Comparison of ENCODE assay signal across 12 mouse cellular contexts in the genomic region with DNA sequence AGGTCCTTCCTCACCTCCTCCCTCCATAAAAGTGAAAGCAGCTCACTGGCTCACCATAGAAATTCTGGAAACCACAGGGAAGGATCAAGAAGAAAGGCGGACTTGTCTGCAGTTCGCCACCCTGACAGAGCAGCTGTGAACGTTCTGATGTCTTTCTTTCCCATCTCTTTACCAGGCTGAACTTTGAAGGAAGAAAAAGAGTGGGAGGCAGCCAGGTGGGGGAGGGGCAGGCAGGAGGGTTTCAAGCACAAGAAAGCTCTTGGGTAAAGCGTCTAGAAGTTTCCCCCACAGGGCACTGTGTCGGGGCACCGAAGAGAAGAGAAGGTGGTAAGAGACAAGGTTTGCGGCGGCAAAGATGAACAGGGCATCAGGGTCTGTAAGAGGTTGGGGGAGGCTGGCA. TPM values are rescaled to one million over a fixed set of nuclear protein-coding genes. Genes with fewer than 3 reads are reported as not detected.
DNase-seq lines count a peak whose midpoint lies in the region; ATAC-seq lines count a peak whose summit lies in the region.
"Had no signal": no experiment of that assay in that cellular context is flagged by ENCODE, and none has a peak within 500 bp of the region (broad histone marks: within the 10 kb centered on the region; RNA-seq: fewer than 3 reads in every experiment).

No protein-coding gene starts in this region.

- H3K9ac ChIP-seq in heart, embryonic 15.5 days, result no peak overlapping the region
- no peak overlapping the region for H3K9ac ChIP-seq in heart, embryonic 11.5 days (ENCODE audit: low read depth, low read length)
- H3K9ac ChIP-seq in neural tube, embryonic 15.5 days (replicated peaks), result no peak overlapping the region
- no peak overlapping the region for H3K9ac ChIP-seq in embryonic facial prominence, embryonic 15.5 days
- no peak overlapping the region for H3K9ac ChIP-seq in neural tube, embryonic 11.5 days (ENCODE audit: low read length)
- H3K9ac ChIP-seq: forebrain, embryonic 13.5 days; hindbrain, embryonic 13.5 days; liver, embryonic 15.5 days had no signal

- H3K27ac ChIP-seq in heart, embryonic 15.5 days, result no peak overlapping the region
- H3K27ac ChIP-seq in heart, embryonic 11.5 days (ENCODE audit: low read depth, low read length), result no peak overlapping the region
- H3K27ac ChIP-seq in neural tube, embryonic 15.5 days (replicated peaks), result no peak overlapping the region
- H3K27ac ChIP-seq in embryonic facial prominence, embryonic 15.5 days (replicated peaks), result no peak overlapping the region
- H3K27ac ChIP-seq in neural tube, embryonic 11.5 days (ENCODE audit: low read depth, low read length), result no peak overlapping the region
- H3K27ac ChIP-seq: forebrain, embryonic 13.5 days; hindbrain, embryonic 13.5 days; liver, embryonic 15.5 days had no signal

- DNase-seq in neural tube, embryonic 10.5 days (ENCODE audit: extremely low spot score, low spot score), result peak; percentile 27
- DNase-seq in neural tube, embryonic 11.5 days (ENCODE audit: low spot score), result peak; percentile 18
- no peak for DNase-seq in frontal cortex, postnatal 36 days (ENCODE audit: low spot score in 2 of 2)
- DNase-seq: cerebellum, adult 8-10 months; thymus, adult 18-20 months had no signal

- no peak for ATAC-seq in heart, embryonic 15.5 days (replicated peaks; ENCODE audit: insufficient number of reproducible peaks, insufficient read depth, low FRiP score, low read depth)
- ATAC-seq in heart, embryonic 11.5 days (replicated peaks; ENCODE audit: insufficient number of reproducible peaks, low FRiP score, low TSS enrichment), result no peak
- no peak for ATAC-seq in neural tube, embryonic 15.5 days (ENCODE audit: low FRiP score)
- ATAC-seq in embryonic facial prominence, embryonic 15.5 days (ENCODE audit: insufficient number of reproducible peaks, low FRiP score, low TSS enrichment, low read depth), result no peak
- no peak for ATAC-seq in neural tube, embryonic 11.5 days (ENCODE audit: insufficient read depth, low FRiP score, low TSS enrichment)
- ATAC-seq: forebrain, embryonic 13.5 days had no signal

- WGBS in heart, embryonic 15.5 days, result 65% methylated on average over 8 of the region's 8 CpGs
- WGBS in heart, embryonic 11.5 days (ENCODE audit: insufficient replicate concordance), result 51% methylated on average over 8 of the region's 8 CpGs
- WGBS in neural tube, embryonic 15.5 days, result 44% methylated on average over 8 of the region's 8 CpGs
- whole genome bisulfite sequencing in embryonic facial prominence, embryonic 15.5 days, result 47% methylated on average over 8 of the region's 8 CpGs
- WGBS in neural tube, embryonic 11.5 days, result 52% methylated on average over 8 of the region's 8 CpGs

- peaks cover 34% of the 10 kb centered on the region for H3K4me1 ChIP-seq in heart, embryonic 15.5 days (replicated peaks)
- H3K4me1 ChIP-seq in heart, embryonic 11.5 days (ENCODE audit: control insufficient read depth, insufficient read depth, low read length), result peaks cover 27% of the 10 kb centered on the region
- H3K4me1 ChIP-seq in neural tube, embryonic 15.5 days, result peaks cover 40% of the 10 kb centered on the region
- H3K4me1 ChIP-seq in embryonic facial prominence, embryonic 15.5 days, result peaks cover 39% of the 10 kb centered on the region
- peaks cover 22% of the 10 kb centered on the region for H3K4me1 ChIP-seq in neural tube, embryonic 11.5 days (ENCODE audit: control insufficient read depth, insufficient read depth, low read length)
- H3K4me1 ChIP-seq: liver, embryonic 15.5 days had no signal

- no peaks in the 10 kb centered on the region for H3K36me3 ChIP-seq in heart, embryonic 15.5 days
- H3K36me3 ChIP-seq in heart, embryonic 11.5 days (ENCODE audit: control insufficient read depth, insufficient read depth, low read length), result no peaks in the 10 kb centered on the region
- H3K36me3 ChIP-seq in neural tube, embryonic 15.5 days, result no peaks in the 10 kb centered on the region
- no peaks in the 10 kb centered on the region for H3K36me3 ChIP-seq in embryonic facial prominence, embryonic 15.5 days
- no peaks in the 10 kb centered on the region for H3K36me3 ChIP-seq in neural tube, embryonic 11.5 days (ENCODE audit: control insufficient read depth, insufficient read depth, low read length)
- H3K36me3 ChIP-seq: hindbrain, embryonic 13.5 days; liver, embryonic 15.5 days had no signal

- H3K4me2 ChIP-seq in heart, embryonic 15.5 days, result peak overlapping the region; percentile 41; the same call in 1 of the 2 replicates
- no peak overlapping the region for H3K4me2 ChIP-seq in heart, embryonic 11.5 days
- H3K4me2 ChIP-seq in neural tube, embryonic 15.5 days, result no peak overlapping the region
- H3K4me2 ChIP-seq in embryonic facial prominence, embryonic 15.5 days (replicated peaks), result 0 out of 2 replicates have a peak overlapping the region, but pooled peaks have one; percentile 25
- H3K4me2 ChIP-seq in neural tube, embryonic 11.5 days (ENCODE audit: low read depth), result no peak overlapping the region
- H3K4me2 ChIP-seq: forebrain, embryonic 13.5 days; hindbrain, embryonic 13.5 days; liver, embryonic 15.5 days had no signal

- H3K4me3 ChIP-seq in heart, embryonic 15.5 days, result no peak overlapping the region
- no peak overlapping the region for H3K4me3 ChIP-seq in heart, embryonic 11.5 days (ENCODE audit: low read depth, low read length)
- H3K4me3 ChIP-seq in neural tube, embryonic 15.5 days (replicated peaks), result no peak overlapping the region
- H3K4me3 ChIP-seq in embryonic facial prominence, embryonic 15.5 days (replicated peaks), result no peak overlapping the region
- no peak overlapping the region for H3K4me3 ChIP-seq in neural tube, embryonic 11.5 days (ENCODE audit: low read depth, low read length)
- H3K4me3 ChIP-seq: forebrain, embryonic 13.5 days; hindbrain, embryonic 13.5 days; liver, embryonic 15.5 days had no signal

- no peaks in the 10 kb centered on the region for H3K9me3 ChIP-seq in heart, embryonic 15.5 days (replicated peaks)
- no peaks in the 10 kb centered on the region for H3K9me3 ChIP-seq in heart, embryonic 11.5 days (replicated peaks; ENCODE audit: control insufficient read depth, low read length)
- H3K9me3 ChIP-seq in neural tube, embryonic 15.5 days (replicated peaks), result no peaks in the 10 kb centered on the region
- H3K9me3 ChIP-seq in embryonic facial prominence, embryonic 15.5 days (replicated peaks), result no peaks in the 10 kb centered on the region
- H3K9me3 ChIP-seq in neural tube, embryonic 11.5 days (ENCODE audit: control insufficient read depth, low read length), result no peaks in the 10 kb centered on the region
- H3K9me3 ChIP-seq: forebrain, embryonic 13.5 days; hindbrain, embryonic 13.5 days; liver, embryonic 15.5 days had no signal

- H3K27me3 ChIP-seq in heart, embryonic 15.5 days, result peaks cover 29% of the 10 kb centered on the region; the same call in 1 of the 2 replicates
- peaks cover 17% of the 10 kb centered on the region for H3K27me3 ChIP-seq in heart, embryonic 11.5 days (ENCODE audit: control insufficient read depth, insufficient read depth, low read length)
- peaks cover 7% of the 10 kb centered on the region for H3K27me3 ChIP-seq in neural tube, embryonic 15.5 days (replicated peaks)
- 0 out of 2 replicates have a peak, but pooled peaks cover 4% of the 10 kb centered on the region for H3K27me3 ChIP-seq in embryonic facial prominence, embryonic 15.5 days
- H3K27me3 ChIP-seq in neural tube, embryonic 11.5 days (ENCODE audit: control insufficient read depth, insufficient read depth, low read length), result no peaks in the 10 kb centered on the region
- H3K27me3 ChIP-seq: liver, embryonic 15.5 days had no signal

RNA-seq across cellular contexts. Expression of a gene that starts 7.0 kb away (rescaled TPM):
- 1.8 and 3.9 TPM in 2 replicates for polyA plus RNA-seq in heart, embryonic 15.5 days (2015; fragmentation: Nextera tagmentation; extraction: Ambion mirVana)
- polyA plus RNA-seq in heart, embryonic 11.5 days (2014; fragmentation: Nextera tagmentation; extraction: Ambion mirVana), result 1.6 and 1.7 TPM in 2 replicates
- polyA plus RNA-seq in neural tube, embryonic 15.5 days (2015; fragmentation: Nextera tagmentation; extraction: Ambion mirVana), result 1.7 and 2.5 TPM in 2 replicates
- 5.2 and 6.1 TPM in 2 replicates for polyA plus RNA-seq in embryonic facial prominence, embryonic 15.5 days (2015; fragmentation: Nextera tagmentation; extraction: Ambion mirVana)
- 3.0 and 3.7 TPM in 2 replicates for polyA plus RNA-seq in neural tube, embryonic 11.5 days (2014; fragmentation: Nextera tagmentation; extraction: Ambion mirVana)

RNA-seq across cellular contexts. Expression of a gene that starts 38.5 kb away (rescaled TPM):
- 4.2 and 5.2 TPM in 2 replicates for polyA plus RNA-seq in heart, embryonic 15.5 days (2015; fragmentation: Nextera tagmentation; extraction: Ambion mirVana)
- 6.7 TPM in 2 replicates for polyA plus RNA-seq in heart, embryonic 11.5 days (2014; fragmentation: Nextera tagmentation; extraction: Ambion mirVana)
- polyA plus RNA-seq in neural tube, embryonic 15.5 days (2015; fragmentation: Nextera tagmentation; extraction: Ambion mirVana), result 11.2 and 11.5 TPM in 2 replicates
- 10.5 and 11.1 TPM in 2 replicates for polyA plus RNA-seq in embryonic facial prominence, embryonic 15.5 days (2015; fragmentation: Nextera tagmentation; extraction: Ambion mirVana)
- 12.4 TPM in 2 replicates for polyA plus RNA-seq in neural tube, embryonic 11.5 days (2014; fragmentation: Nextera tagmentation; extraction: Ambion mirVana)

Comparison
In these comparisons a context has a peak if more than half of its experiments do, and no peak if none do; other contexts are left out.
1. H3K4me2 ChIP-seq: peak in heart, embryonic 15.5 days (single experiment) and embryonic facial prominence, embryonic 15.5 days (single experiment); none in heart, embryonic 11.5 days (single experiment), neural tube, embryonic 15.5 days (single experiment) and neural tube, embryonic 11.5 days (single experiment).
2. DNase-seq: peak in neural tube, embryonic 10.5 days (single experiment) and neural tube, embryonic 11.5 days (single experiment); none in frontal cortex, postnatal 36 days (0 of 2).